Mouse (Mus musculus): Measurements from ENCODE around the gene Pacsin2.

GRCm38 (mm10) chr15:83419562-83419961 is 44.8 kb downstream of the Pacsin2 start:
- TF ChIP-seq POLR2A (IDR thresholded peaks at IDR 0.05; ENCODE audit: extremely low read depth, insufficient read depth, low read length), result no peak
- no peak for TF ChIP-seq CTCF (IDR thresholded peaks at IDR 0.05; ENCODE audit: low read depth, low read length)
